Mouse (Mus musculus): ENCODE measurements around the gene Adamts18.
"Not testable (repeated sequence)": the region's sequence is repeated elsewhere in the genome, so short reads cannot be mapped to it uniquely, and the experiment has no call there.

The Adamts18 gene

GRCm38 (mm10) chr8:113838211-113838610 lies 10.3 kb downstream of the Adamts18 start:
- DNase-seq (ENCODE audit: low spot score), result no peak

GRCm38 (mm10) chr8:113837570-113837915 lies 11.0 kb downstream of the Adamts18 start:
- no peak for DNase-seq (ENCODE audit: low spot score)

DNA sequence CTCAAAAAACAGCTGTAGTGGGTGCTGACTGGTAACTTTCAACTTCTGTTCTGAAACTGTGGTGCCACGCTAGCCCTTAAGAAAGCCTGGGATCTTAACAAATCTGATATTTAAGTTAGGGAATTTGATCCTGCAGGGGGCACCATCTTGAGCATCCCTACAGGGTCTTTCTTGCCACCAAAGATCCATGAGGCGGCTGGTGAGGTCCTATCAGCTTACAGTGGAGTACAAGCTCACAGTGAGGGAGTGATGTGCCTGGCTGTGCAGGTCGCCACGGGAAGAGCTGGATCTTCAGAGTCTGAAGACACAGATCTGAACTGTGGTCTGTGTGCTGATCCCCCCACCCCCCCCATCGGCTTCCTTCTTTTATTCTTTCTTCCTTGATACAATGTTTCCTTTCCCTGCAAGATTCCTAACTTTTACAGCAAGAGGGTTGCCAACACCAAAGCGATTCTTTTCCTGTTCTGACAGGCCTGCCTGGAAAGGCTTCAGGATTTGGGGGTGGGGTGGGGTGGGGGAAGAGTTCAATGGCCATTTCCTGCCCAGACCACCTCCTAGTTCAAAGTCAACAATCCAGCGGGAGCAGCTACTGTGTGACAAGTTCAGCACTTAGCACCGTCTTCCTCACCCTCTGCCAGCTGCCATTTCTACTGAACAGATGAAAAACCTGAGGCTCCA lies 11.5 kb downstream of the Adamts18 start:
- DNase-seq (ENCODE audit: low spot score), result no peak

DNA sequence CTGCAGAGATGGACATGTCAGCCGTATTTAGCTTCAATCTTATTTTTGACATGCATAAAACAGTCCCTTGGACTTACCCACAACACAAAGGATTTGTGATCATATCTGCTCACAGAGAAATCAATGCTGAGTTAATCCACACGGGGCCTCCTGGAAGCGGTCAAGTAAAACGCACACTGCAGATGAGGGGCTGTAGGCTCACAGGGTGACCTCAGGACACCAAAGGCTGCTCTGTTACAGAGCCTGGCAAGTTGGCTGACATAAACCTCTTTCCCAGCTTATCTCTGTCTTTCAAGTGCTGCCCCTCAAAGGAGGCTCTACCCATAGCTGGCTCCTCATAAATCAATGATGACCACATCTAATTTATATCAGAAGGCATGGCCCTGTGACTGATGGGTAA lies 14.9 kb downstream of the Adamts18 start:
- DNase-seq (ENCODE audit: low spot score), result no peak

GRCm38 (mm10) chr8:113827270-113827669 lies 21.3 kb downstream of the Adamts18 start:
- DNase-seq (ENCODE audit: low spot score), result no peak

- no peak for DNase-seq (ENCODE audit: low spot score)
These were observed 27.5 kb downstream of the Adamts18 start for GRCm38 (mm10) chr8:113820983-113821587.

GRCm38 (mm10) chr8:113813966-113814365 lies 34.6 kb downstream of the Adamts18 start:
- DNase-seq (ENCODE audit: low spot score), result no peak

GRCm38 (mm10) chr8:113811521-113811920 lies 37.0 kb downstream of the Adamts18 start:
- no peak for DNase-seq (ENCODE audit: low spot score)

DNA sequence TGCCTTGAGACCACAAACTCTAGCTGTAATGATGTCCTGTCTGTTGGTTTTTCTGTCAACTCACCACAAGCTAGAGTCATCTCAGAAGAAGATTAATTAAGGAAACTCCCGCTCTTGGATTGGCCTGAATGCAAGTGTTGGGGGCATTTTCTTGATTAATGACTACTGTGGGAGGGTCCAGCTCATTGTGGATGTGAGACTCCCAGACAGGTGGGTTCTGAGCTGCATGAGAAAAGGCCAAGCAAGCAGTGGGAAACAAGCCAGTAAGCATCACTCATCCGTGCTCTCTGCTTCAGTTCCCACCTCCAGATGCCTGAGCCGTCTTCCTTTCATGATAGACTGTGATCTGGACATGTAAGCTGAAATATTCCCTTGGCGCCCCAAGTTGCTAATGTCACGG lies 38.6 kb downstream of the Adamts18 start:
- DNase-seq (ENCODE audit: low spot score), result no peak

- DNase-seq (ENCODE audit: low spot score), result no peak
These were observed 44.5 kb downstream of the Adamts18 start for GRCm38 (mm10) chr8:113803830-113804611.

DNA sequence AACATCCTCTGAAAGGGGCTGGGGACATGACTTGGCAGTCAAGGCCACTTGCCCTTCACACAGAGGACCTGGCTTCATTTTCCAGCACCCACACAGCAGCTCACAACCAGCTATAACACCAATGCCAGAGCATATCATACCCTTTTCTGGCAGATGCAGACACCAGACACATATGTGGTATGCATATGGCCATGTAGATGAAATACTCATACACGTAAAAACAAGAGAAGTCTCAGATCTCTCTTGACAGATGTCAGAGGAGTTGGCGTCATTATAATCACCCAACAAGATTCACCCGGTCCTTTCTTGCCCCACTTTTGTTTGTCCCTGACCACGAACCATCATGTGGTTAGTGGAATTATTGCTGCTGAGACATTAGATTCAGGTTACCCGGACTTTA lies 47.0 kb downstream of the Adamts18 start:
- no peak for DNase-seq (ENCODE audit: low spot score)

DNA sequence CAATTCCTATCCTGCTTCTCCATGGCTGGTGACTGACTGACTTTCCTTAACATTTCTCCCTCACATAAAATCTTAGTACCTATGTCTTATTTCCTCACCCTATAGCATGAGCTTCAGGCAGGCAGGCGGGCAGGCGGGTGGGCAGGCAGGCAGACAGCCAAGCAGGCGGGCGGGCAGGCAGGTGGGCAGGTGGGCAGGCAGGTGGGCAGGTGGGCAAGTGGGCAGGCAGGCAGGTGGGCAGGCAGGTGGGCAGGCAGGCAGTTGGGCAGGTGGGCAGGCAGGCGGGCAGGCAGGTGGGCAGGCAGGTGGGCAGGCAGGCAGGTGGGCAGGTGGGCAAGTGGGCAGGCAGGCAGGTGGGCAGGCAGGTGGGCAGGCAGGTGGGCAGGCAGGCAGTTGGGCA lies 48.0 kb downstream of the Adamts18 start:
- DNase-seq (ENCODE audit: low spot score), result not testable (repeated sequence)

- no peak for DNase-seq (ENCODE audit: low spot score)
These were observed 49.0 kb downstream of the Adamts18 start for GRCm38 (mm10) chr8:113799550-113799949.

- no peak for DNase-seq (ENCODE audit: low spot score)
These were observed 56.7 kb downstream of the Adamts18 start for GRCm38 (mm10) chr8:113791856-113792255.

DNA sequence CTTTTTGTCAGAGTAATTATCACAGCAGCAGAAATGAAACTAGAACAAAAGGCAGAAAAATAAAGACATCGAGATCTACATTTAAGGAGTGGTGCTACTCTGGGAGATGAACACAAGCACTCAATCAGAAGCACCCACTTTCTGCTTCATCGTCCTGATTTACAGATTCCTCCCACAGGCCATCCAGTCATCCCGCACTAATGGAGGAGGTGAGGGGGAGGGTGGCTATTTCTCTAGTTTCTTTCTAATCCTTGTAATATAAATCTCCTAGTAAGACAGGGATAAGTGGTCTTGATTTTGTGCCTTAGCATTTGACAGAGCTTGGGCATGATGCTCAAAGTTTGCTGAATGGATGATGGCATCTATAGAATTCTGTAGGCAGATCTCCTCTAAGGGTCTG lies 57.5 kb downstream of the Adamts18 start:
- DNase-seq (ENCODE audit: low spot score), result no peak

DNA sequence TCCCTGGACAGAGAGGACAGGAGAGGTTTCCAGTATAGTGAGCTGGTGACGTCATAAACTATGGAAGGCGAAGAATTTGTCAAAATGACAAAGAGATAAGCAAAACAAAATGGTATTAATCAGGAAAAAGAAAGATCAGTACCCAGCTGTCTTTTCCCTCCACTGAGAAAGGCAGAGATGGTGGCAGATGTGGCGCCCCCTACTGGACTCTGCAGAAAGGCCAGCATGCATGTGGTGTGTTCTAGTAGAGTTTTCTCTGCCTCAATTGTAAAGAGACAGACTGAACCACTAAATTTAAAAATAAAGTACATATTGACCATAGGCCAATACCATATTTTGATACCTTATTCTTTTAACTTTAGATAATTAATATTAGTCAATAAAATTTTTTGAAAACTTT lies 64.8 kb downstream of the Adamts18 start:
- DNase-seq (ENCODE audit: low spot score), result no peak

- DNase-seq (ENCODE audit: low spot score), result no peak
These were observed 67.0 kb downstream of the Adamts18 start for GRCm38 (mm10) chr8:113781554-113781953.

- no peak for DNase-seq (ENCODE audit: low spot score)
These were observed 73.2 kb downstream of the Adamts18 start for GRCm38 (mm10) chr8:113775361-113775760.

DNA sequence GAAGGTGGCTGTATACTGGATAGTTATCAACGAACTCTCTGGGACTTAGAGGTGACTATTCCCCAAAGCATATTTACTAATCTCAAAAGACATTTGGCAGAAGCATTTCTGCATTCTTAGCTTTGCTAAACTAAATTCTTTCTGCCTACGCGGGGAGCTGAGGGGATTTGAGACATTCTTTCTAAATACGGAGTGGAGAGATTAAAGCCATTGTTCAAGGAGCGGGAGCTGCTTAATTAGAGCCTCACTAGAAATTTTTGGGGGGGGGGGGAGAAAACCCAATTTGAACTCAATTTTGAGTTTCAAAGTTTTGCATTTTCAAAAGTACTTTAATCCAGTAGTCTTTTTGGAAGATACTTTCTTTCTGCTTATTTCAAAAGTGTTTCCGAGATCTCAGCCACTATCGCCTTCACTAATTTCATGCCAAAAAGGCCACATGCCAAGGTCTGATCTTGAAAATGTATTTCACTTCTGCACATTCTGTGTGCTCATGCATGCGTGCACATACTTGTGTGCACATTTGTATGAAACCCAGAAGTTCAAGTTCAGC lies 79.6 kb downstream of the Adamts18 start:
- no peak for DNase-seq (ENCODE audit: low spot score)

- DNase-seq (ENCODE audit: low spot score), result no peak
These were observed 83.4 kb downstream of the Adamts18 start for GRCm38 (mm10) chr8:113765121-113765520.

DNA sequence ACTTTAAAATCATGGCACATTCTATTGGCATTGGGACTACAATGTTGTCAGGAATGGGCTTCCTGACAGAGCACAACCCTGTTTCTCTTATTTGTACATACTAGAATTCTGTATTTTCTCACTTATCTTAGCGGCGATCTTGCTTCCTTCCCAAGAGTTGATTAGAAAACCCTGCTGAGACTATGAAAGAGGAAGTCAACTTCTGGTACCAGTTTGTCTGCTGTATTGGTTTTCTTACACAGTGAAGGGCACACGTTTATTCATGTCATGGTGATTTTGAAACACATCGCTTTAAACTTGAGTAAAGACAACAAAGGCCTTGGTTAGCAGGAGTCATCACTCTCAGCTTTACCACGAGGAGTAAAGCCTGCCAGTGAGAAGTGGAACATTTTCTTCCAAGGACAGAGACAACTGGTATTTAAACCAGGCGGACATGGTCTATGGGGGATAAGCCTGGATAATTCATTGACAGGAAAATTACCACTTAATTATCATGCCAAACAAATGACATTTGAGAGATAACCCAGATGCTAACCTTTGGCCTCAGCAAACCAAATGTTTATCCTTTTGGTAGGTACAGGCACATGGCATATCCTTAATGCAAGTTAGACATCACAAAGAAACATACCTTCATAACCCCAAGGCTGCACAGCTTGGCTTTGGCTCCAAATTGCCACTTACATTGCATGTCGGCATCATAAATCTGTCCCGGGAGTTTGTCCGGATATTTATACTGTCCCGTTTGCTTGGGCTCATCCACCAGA lies 84.8 kb downstream of the Adamts18 start:
- no peak for DNase-seq (ENCODE audit: low spot score)

DNA sequence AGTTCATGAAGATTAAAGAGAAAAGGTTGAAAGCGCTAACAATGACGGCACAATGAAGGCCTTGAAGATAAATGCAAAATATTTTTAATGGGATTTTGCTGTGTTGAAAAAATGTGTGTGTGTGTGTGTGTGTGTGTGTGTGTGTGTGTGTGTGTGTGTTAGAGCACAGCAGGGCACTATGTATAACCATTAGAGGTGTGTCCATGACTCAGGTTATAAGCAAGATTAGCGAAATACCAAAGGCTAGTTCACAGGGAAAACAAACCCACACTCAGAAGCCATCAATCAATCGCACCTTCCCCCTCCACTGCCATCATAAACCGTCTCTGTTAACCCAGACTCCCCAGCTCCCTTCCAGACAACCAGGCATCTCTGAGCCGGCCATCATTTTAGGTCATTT lies 86.4 kb downstream of the Adamts18 start:
- no peak for DNase-seq (ENCODE audit: low spot score)
